Mouse (Mus musculus) megakaryocyte, adult 5-6 weeks (primary cell): ENCODE results near the gene Farp1. TPM values are rescaled to one million over a fixed set of nuclear protein-coding genes. Genes with fewer than 3 reads are reported as not detected.

Experiments used
- ATAC-seq: 2 replicates; pipeline ENCODE4 v1.8.0; 2016; ENCODE audit warnings: mild to moderate bottlenecking, inconsistent platforms; ENCODE audit not compliant: poor library complexity, severe bottlenecking
- total RNA-seq, 2 experiments: library from RNA; stranded (forward) in 1 of 2; stranded (reverse) in 1 of 2; fragments of 153-499, 151-499 nt in 1 of 2; fragments of 221-1000, 200-1000 nt in 1 of 2; gene quantifications; 2 replicates each; pipeline versions ENCODE4 v1.2.3 to v1.2.4; 2015 to 2017

Farp1 gene
- total RNA-seq, 2 experiments from 2014 or later = 0.33 to 0.37 TPM

DNA sequence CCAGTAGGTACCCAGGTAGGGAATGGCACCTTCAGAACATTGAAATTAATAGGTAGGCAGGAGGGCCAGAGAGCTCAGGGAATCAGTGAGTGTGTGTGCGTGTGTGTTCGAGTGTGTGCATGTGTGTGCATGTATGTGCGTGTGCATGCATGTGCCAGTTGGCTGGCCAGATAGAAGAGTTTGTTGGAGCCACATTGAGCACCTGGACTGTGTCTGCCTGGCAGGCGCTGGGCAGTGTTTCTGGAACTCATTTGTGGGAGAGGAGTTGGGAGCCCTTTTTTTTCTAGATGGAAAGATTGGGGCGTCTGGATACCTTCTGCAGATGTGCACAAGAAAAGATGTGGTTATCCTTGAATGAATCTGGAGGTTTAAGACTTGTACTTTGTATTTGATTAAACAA lies 19.1 kb downstream of the Farp1 start:
- ATAC-seq = no peak

GRCm38 (mm10) chr14:121057750-121058149 lies 22.8 kb downstream of the Farp1 start:
- ATAC-seq = no peak

GRCm38 (mm10) chr14:121058481-121058880 lies 23.5 kb downstream of the Farp1 start:
- no peak for ATAC-seq

DNA sequence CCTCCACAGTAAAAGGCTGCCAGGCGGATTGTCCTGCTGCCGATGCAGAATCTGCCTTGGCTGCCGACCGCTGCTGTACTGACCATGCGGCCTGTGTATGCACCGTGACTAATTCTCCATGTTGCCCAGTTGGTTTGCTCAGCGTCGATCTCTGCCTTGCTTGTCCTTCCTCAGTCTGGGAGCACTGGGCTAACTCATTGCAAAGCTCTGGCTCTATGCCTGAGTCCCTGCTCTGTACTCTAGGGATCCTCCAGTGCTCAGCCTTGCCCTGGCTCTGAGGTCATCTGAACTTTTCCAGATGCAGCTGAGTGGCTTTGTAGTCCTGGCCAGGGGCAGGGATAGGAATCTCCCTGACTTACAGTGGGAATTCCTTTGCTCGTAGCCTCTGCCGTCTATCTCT lies 24.3 kb downstream of the Farp1 start:
- no peak for ATAC-seq

DNA sequence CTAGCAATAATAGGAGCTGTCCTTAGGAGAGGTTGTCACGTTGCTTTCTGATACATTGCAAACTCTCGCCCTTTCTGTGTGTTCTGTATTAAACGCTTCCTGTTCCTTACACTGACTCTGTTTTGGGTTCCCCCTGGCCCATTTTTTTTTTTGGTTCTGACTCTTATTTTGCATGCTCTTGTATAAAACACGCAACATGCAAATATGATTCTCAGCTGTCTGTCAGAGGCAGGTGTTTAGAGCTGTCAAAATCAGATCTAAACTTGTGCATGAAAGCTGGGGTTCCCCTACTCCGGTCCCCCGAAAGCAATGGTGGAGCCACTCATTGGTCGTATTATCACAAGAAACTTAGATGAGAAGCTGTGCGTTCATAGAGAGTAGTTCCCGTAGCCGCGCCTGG lies 25.5 kb downstream of the Farp1 start:
- no peak for ATAC-seq

DNA sequence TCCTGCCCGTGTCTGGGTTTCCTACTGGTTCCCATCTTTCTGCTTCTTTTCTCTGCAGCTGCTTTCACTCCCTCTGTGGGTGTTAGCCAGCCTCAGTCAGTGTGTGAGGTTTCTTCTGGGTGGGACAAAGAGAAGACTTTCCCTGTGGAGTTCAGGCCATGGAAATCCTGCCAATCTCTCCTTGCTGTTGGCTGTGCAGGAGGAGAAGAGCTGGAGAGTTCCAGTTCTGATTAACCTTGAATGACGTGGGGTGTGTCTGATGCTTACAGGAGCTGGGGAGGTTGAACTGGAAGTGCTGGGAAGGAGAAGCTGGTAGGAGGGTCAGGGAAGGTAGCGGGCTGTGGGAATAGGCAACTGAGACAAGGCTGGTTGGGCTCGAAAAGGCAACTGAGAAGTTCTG lies 26.7 kb downstream of the Farp1 start:
- no peak for ATAC-seq

DNA sequence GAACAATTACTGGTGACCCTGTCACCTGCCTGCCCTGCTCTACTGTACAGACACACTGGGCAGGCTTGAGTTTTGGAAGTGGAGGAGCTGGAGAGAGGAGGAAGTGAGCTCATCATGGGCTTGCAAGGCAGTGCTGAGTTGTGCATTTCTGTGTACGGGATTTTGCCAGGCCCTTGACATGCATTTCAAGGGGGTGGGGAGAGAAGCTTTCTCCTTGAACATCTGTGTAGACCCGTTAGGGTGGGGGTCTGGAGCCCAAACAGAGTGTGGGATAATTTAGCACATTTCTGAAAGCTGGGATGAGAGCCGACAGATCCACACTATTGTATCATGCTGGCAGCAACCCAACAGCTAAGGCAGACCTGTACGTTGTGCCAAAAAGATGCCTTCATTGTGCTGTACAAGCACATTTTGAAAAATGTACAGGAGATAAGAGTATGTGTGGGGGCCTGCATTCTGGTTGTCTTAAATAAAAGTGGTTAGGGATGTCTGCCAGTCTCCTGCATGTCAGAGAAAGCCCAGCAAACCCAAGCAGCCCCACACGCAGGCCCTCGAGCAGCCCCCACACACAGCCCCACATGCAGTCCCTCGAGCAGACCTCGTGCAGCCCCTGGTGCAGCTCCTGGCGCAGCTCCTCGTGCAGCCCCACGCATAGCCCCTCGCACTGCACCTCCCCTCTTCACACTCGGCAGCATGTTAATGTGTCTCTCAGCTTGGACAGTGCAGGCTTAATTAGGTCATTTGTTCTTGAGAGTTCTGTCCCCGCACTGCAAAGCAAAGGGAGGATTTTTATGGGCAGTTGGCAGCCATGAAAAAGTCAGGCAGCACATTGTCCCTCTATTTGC lies 27.5 kb downstream of the Farp1 start:
- no peak for ATAC-seq

GRCm38 (mm10) chr14:121064726-121065125 lies 29.7 kb downstream of the Farp1 start:
- ATAC-seq = no peak

DNA sequence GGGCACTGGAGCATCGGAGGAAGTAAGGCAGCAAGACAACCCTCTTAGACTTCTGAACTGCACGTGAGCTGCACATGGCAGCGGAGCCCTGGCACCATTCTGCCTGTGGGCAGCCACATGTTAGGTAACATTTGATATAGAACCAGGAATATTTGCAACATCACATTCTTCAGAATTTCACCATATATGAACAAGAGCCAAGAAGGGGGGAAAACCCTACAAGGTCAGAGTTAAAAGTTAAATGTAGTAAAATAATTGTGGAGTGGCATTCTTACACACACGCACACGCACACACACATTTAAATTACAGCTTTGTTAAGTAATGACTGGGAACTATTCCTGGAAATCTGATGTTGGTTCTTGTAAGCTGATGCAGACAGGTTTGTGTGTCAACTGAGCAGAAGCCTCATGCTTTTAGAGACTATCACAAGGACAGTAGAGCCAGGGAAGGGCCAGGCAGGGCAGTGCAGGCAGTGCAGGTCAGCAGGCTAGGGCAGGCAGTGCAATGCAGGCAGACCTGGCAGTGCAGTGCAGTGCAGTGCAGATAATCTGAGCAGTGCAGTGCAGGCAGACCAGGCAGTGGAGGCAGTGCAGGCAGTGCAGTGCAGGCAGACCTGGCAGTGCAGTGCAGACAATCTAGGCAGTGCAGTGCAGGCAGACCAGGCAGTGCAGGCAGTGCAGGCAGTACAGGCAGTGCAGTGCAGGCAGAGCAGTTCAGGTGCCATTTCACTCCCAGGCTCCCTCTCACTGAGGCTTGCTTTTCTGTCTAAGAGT lies 38.3 kb downstream of the Farp1 start:
- ATAC-seq = no peak

DNA sequence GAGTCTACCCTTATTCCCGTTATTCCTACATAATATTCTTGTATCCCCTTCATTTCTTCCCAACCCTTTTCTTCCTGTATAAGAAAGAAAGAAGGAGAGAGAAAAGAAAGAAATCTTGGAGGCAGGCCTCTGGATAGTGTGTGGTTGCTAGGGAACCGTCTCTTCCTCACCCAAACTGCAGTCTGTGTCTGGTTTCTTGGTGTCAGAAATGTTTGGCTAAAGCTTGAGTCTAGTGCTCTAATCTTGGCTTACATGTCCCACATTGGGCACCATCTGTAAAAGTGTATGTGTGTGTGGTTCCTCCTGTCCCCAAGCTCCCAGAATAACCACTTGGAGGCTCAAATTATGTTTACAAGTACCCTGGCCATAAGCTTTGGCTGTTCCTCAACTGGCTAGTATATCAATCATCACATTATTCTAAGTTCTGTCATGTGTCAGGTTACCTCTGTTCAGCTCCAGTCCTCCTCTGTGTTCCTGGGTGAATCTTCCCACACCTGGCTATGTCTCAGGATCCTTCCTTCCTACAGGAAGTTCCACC lies 39.3 kb downstream of the Farp1 start:
- ATAC-seq = no peak

- no peak for ATAC-seq
These were observed 45.7 kb downstream of the Farp1 start for GRCm38 (mm10) chr14:121080739-121081138.

DNA sequence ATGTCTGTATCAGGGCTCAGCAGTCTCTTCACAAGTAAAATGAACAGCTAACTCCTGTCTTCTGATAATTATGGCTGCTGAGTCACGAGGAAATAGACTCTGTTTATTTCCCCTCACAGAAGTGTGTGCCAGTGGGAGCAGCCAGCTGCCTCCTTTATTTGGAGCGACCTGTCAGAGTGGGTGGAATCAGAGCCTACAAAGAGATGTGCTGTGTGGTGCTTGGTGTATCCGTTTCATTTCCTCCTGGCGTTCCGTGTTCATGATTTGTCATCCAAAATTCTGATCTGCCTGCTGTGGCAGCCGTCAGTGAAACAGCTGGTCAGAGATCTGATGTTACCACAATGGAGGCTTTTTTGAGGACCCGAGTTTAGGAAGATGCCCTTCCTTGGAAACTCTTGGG lies 47.3 kb downstream of the Farp1 start:
- ATAC-seq = no peak

DNA sequence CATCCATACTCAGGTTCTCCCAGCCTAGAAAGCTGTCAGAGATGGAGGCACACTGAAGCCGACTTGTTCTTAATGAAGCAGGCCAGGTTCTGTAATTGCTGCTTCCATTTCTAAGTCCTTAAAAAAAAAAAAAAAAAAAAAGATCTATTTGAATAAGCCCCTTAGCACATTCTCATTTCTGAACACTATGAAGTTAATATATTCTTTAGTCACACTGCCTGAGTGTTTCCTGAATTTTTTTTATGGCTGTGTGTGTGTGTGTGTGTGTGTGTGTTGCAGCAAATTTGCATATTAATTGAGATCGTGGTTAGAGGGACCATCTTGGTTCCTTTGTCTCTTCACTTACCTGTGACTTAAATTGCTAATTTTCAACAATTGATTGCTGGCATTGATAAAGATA lies 47.8 kb downstream of the Farp1 start:
- no peak for ATAC-seq

DNA sequence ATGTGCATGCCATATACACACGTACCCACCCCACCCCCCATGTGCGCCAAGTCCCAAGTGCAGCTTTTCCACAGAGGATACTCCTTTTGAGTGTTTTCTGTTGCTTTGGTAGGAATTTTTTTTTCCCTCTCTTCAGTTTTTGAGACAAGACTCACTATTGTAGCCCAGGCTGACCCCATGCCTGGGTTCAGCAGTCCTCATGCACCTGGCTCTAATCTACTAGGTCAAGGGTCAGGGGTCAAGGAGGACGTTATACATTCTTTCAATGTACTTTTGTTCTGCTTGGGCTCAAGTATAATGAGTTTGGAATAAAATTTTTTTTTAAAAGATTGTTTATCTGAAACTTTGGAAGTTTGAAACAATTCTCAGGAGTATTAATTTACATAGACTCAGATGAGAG lies 48.4 kb downstream of the Farp1 start:
- ATAC-seq = no peak

- ATAC-seq = no peak
These were observed 57.5 kb downstream of the Farp1 start for GRCm38 (mm10) chr14:121092517-121092916.

GRCm38 (mm10) chr14:121093860-121094259 lies 58.9 kb downstream of the Farp1 start:
- no peak for ATAC-seq

- no peak for ATAC-seq
These were observed 62.8 kb downstream of the Farp1 start for GRCm38 (mm10) chr14:121097640-121098435.

GRCm38 (mm10) chr14:121099120-121099519 lies 64.1 kb downstream of the Farp1 start:
- ATAC-seq = no peak

DNA sequence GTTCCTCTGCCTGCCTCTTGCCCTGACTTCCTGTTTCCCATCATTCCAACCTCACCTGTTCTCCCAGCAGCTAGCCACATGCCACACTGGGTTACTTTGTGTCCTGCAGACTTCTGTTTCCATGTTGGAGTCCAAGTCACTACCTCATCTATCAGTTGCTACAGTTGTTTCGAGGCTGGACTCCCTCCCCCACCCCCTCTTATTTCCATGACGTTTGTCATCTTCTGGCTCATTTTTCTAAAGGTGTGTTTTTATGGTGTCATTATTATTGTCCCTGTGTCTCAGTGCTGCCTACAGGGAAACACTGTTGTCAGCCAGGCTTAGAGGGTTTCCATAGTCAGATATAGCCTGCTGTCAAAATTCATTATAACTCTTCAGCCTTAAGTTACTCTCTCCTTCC lies 64.9 kb downstream of the Farp1 start:
- no peak for ATAC-seq

GRCm38 (mm10) chr14:121100829-121101228 lies 65.8 kb downstream of the Farp1 start:
- ATAC-seq = no peak

- no peak for ATAC-seq
These were observed 66.5 kb downstream of the Farp1 start for GRCm38 (mm10) chr14:121101531-121101930.
